Mouse (Mus musculus) urinary bladder, adult 2 months (tissue): ENCODE data around the gene Rims3. TPM values are rescaled to one million over a fixed set of nuclear protein-coding genes. Genes with fewer than 3 reads are reported as not detected.

Experiments
- polyA plus RNA-seq: library from polyadenylated mRNA; depleted of rRNA; stranded (reverse); fragments of >200 nt; gene quantifications from 2 replicates; pipeline ENCODE4 v1.2.3, GENCODE M21; 2012; rRNA removed

Gene Rims3
- polyA plus RNA-seq, 1 experiment = 0.19 TPM

Other genes with a start within 250 kb of the Rims3 start
- gene Cited4, start 188.2 kb upstream of the Rims3 start, polyA plus RNA-seq = 7.3 and 9.1 TPM in 2 replicates
- gene Kcnq4, start 106.2 kb upstream of the Rims3 start, polyA plus RNA-seq = 20.2 and 21.7 TPM in 2 replicates
- gene Nfyc, start 23.2 kb upstream of the Rims3 start, polyA plus RNA-seq = 69.4 and 76.6 TPM in 2 replicates
- 14.6 and 15.7 TPM in 2 replicates for gene Exo5, start 70.2 kb downstream of the Rims3 start, polyA plus RNA-seq
- 1.6 and 2.0 TPM in 2 replicates for gene Zfp69, start 96.9 kb downstream of the Rims3 start, polyA plus RNA-seq
- gene Smap2, start 162.4 kb downstream of the Rims3 start, polyA plus RNA-seq = 13.5 and 17.5 TPM in 2 replicates
- gene Col9a2, start 184.6 kb downstream of the Rims3 start, polyA plus RNA-seq = 0.17 and 0.21 TPM in 2 replicates
- gene Zmpste24, start 243.4 kb downstream of the Rims3 start, polyA plus RNA-seq = 26.4 and 31.9 TPM in 2 replicates